Mouse (Mus musculus) E14TG2a.4 (cell line): ENCODE data around the gene Fry.

Experiments used
- CTCF ChIP-seq: conservative IDR thresholded peaks from 2 replicates; pipeline ENCODE4 v1.5.1; 2014; ENCODE audit warnings: low read length
- NANOG ChIP-seq: IDR thresholded peaks from 2 replicates; pipeline ENCODE4 v1.6.1; 2014; ENCODE audit warnings: borderline replicate concordance, low read length, mixed read lengths

DNA sequence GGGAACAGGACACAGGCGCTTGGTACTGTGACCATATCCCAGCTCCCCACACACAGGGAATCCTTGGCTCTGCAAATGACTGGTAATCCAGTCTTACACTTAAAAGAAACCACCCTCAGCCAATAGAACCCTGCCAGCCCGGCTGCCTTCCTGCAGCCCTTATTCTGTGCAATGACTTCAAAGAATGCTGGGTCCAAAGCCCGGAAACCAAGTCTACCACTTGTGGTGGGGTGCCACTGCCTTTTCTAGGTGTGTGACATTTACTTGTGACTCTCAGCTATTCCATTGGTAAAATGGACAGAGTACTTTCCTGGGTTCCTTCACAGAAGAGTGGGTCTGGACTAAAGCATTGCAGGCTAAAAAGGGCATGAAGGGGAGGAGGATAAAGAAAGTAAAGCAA, 254.5 kb downstream of the Fry start:
- TF ChIP-seq CTCF (no peak), NANOG (no peak)
